Mouse (Mus musculus) midbrain, embryonic 15.5 days (tissue): ENCODE data around the gene Mrpl9. TPM values are rescaled to one million over a fixed set of nuclear protein-coding genes. Genes with fewer than 3 reads are reported as not detected.

Experiments
- ATAC-seq: fragments of 200-750 bp; cut with Nextera tagmentation; replicated peaks from 2 replicates; pipeline ENCODE4 v1.8.0; 2017; ENCODE audit warnings: moderate TSS enrichment
- H3K27ac ChIP-seq: fragments of 300-500 bp; sonication (generic); 2 replicates; pipeline ENCODE4 v1.5.1; 2015; ENCODE audit warnings: mild to moderate bottlenecking, inconsistent platforms
- H3K27me3 ChIP-seq: fragments of 300-500 bp; sonication (generic); replicated peaks from 2 replicates; pipeline ENCODE4 v1.6.1; 2015; ENCODE audit warnings: inconsistent platforms
- H3K36me3 ChIP-seq: fragments of 300-500 bp; sonication (generic); replicated peaks from 2 replicates; pipeline ENCODE4 v1.6.1; 2015; ENCODE audit warnings: inconsistent platforms
- H3K4me1 ChIP-seq: fragments of 300-500 bp; sonication (generic); 2 replicates; pipeline ENCODE4 v1.6.1; 2015; ENCODE audit warnings: inconsistent platforms
- H3K4me2 ChIP-seq: fragments of 300-500 bp; sonication (generic); 2 replicates; pipeline ENCODE4 v1.6.1; 2015; ENCODE audit warnings: inconsistent platforms, mild to moderate bottlenecking, moderate library complexity
- H3K4me3 ChIP-seq: fragments of 300-500 bp; sonication (generic); 2 replicates; pipeline ENCODE4 v1.5.1; 2015; ENCODE audit warnings: mild to moderate bottlenecking, inconsistent platforms
- H3K9ac ChIP-seq: fragments of 300-500 bp; sonication (generic); 2 replicates; pipeline ENCODE4 v1.6.1; 2015; ENCODE audit warnings: mild to moderate bottlenecking, inconsistent platforms
- H3K9me3 ChIP-seq: fragments of 300-500 bp; sonication (generic); 2 replicates; pipeline ENCODE4 v1.6.1; 2016; ENCODE audit warnings: inconsistent platforms
- WGBS: fragments of 180-500 bp; shearing (Covaris S2); methylation state at CpG from one replicate; pipeline ENCODE4 v1.1.7; 2015; ENCODE audit warnings: mixed read lengths; 5-methylcytosine and 5-hydroxymethylcytosine counted together
- polyA plus RNA-seq: library from polyadenylated mRNA; unstranded; fragments of >200 nt; fragmentation: Nextera tagmentation; extraction: Ambion mirVana; gene quantifications from 2 replicates; pipeline ENCODE4 v1.2.1, GENCODE M21; 2015

Mrpl9 gene
- polyA plus RNA-seq, 1 experiment from 2014 or later = 57.8 TPM

GRCm38 (mm10) chr3:94483790-94484439 lies 40.8 kb downstream of the Mrpl9 start:
- Histone ChIP-seq H3K27ac (peak overlapping the region; percentile 89), H3K9ac (peak overlapping the region; percentile 19), H3K4me1 (peaks cover 80% of the 10 kb centered on the region), H3K4me3 (peak overlapping the region; percentile 25), H3K4me2 (peak overlapping the region; percentile 52), H3K27me3 (no peaks in the 10 kb centered on the region), H3K36me3 (peaks cover 19% of the 10 kb centered on the region), H3K9me3 (no peaks in the 10 kb centered on the region)
- peak; percentile 92 for ATAC-seq
- WGBS = 6% methylated on average over 20 of the region's 20 CpGs

GRCm38 (mm10) chr3:94485922-94486321 lies 42.8 kb downstream of the Mrpl9 start:
- no peak overlapping the region for H3K9ac ChIP-seq
- no peak overlapping the region for H3K4me2 ChIP-seq
- no peak for ATAC-seq
- peak overlapping the region; percentile 89 for H3K27ac ChIP-seq
- no peak overlapping the region for H3K4me3 ChIP-seq
- no peaks in the 10 kb centered on the region for H3K9me3 ChIP-seq
- 43% methylated on average over 7 of the region's 7 CpGs for WGBS
- peaks cover 83% of the 10 kb centered on the region for H3K4me1 ChIP-seq
- no peaks in the 10 kb centered on the region for H3K27me3 ChIP-seq
- H3K36me3 ChIP-seq = peaks cover 19% of the 10 kb centered on the region

DNA sequence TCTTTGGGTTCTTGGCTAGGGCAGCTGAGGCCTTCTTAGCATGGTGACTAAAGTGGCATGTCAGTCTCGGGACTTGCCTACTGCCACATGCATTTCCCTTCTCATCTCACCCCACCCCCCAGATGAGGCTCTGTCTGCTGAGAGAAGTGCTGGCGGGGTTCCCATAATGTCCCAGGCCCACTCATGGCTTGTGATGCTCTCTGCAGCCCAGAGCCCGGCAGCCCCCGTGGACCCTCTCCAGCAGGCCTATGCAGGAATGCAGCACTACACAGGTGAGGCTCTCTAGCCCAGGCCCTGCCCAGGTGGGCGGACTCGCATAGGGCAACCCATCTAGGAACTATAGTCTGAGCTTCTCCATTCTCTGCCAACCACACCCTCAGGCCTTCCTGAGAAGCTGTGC lies 44.5 kb downstream of the Mrpl9 start:
- Histone ChIP-seq H3K27ac (peak overlapping the region; percentile 34; the same call in 1 of the 2 replicates), H3K27me3 (no peaks in the 10 kb centered on the region), H3K4me2 (no peak overlapping the region), H3K4me1 (peaks cover 71% of the 10 kb centered on the region), H3K9me3 (no peaks in the 10 kb centered on the region), H3K36me3 (peaks cover 19% of the 10 kb centered on the region), H3K9ac (no peak overlapping the region), H3K4me3 (no peak overlapping the region)
- 80% methylated on average over 6 of the region's 6 CpGs for WGBS
- ATAC-seq = no peak

DNA sequence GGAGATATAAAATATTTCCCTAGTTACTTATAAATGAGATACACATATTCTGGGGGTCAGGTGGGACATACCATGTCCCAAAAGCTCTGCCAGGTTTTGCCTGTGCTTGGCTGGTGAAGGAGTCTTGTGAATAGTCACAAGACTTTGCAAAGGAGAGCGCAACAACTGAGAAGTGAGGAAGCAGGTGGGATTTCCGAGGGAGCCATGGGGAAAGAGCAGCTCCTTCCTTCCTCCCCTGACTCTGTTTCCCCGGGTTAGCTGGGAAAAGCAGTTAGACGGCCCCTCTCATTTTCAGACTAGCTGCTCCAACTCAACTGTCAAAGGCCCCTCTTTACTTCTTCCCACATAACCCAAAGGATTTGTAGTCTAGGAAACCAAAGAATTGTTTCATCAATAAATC lies 54.0 kb downstream of the Mrpl9 start:
- WGBS = 81% methylated on average over 4 of the region's 4 CpGs
- Histone ChIP-seq H3K9me3 (no peaks in the 10 kb centered on the region), H3K9ac (no peak overlapping the region), H3K36me3 (peaks cover 3% of the 10 kb centered on the region; the same call in 1 of the 2 replicates), H3K27ac (no peak overlapping the region), H3K4me2 (no peak overlapping the region), H3K4me3 (no peak overlapping the region), H3K4me1 (peaks cover 6% of the 10 kb centered on the region; the same call in 1 of the 2 replicates), H3K27me3 (no peaks in the 10 kb centered on the region)
- no peak for ATAC-seq

Other genes starting within 250 kb of the Mrpl9 start
- gene Gm5286, start 246.6 kb upstream of the Mrpl9 start, polyA plus RNA-seq = not detected in 2 replicates
- not detected in 2 replicates for gene Gm4778, start 179.3 kb upstream of the Mrpl9 start, polyA plus RNA-seq
- gene Them4, start 133.2 kb upstream of the Mrpl9 start, polyA plus RNA-seq = 53.1 and 56.9 TPM in 2 replicates
- gene Them5, start 101.2 kb upstream of the Mrpl9 start, polyA plus RNA-seq = not detected in 2 replicates
- gene C2cd4d, start 80.9 kb upstream of the Mrpl9 start, polyA plus RNA-seq = 2.8 and 3.2 TPM in 2 replicates
- gene Rorc, start 70.5 kb upstream of the Mrpl9 start, polyA plus RNA-seq = 0.23 and 0.39 TPM in 2 replicates
- gene Lingo4, start 44.8 kb upstream of the Mrpl9 start, polyA plus RNA-seq = 1.6 TPM in 2 replicates
- 47.8 and 53.2 TPM in 2 replicates for gene Tdrkh, start 30.0 kb upstream of the Mrpl9 start, polyA plus RNA-seq
- gene Oaz3, start 597 bp downstream of the Mrpl9 start, polyA plus RNA-seq = 1.6 and 1.8 TPM in 2 replicates
- 320 and 350 TPM in 2 replicates for gene Celf3, start 35.0 kb downstream of the Mrpl9 start, polyA plus RNA-seq
- 20.1 and 21.3 TPM in 2 replicates for gene Riiad1, start 37.0 kb downstream of the Mrpl9 start, polyA plus RNA-seq
- gene Snx27, start 139.4 kb downstream of the Mrpl9 start, polyA plus RNA-seq = 86.4 and 94.7 TPM in 2 replicates
- not detected in 2 replicates for gene Gm10972, start 199.8 kb downstream of the Mrpl9 start, polyA plus RNA-seq
- gene Tuft1, start 215.6 kb downstream of the Mrpl9 start, polyA plus RNA-seq = 4.9 and 5.8 TPM in 2 replicates